Mouse (Mus musculus) lung, adult 2 months (tissue): ENCODE data around the gene P3h2. TPM values are rescaled to one million over a fixed set of nuclear protein-coding genes. Genes with fewer than 3 reads are reported as not detected.

Experiments used
- DNase-seq: peaks from one replicate; pipeline ENCODE4 v3.0.0; 2022
- H3K4me1 ChIP-seq: fragments of 200-500 bp; 2 replicates; pipeline ENCODE4 v1.6.1; 2011; ENCODE audit warnings: low read length; ENCODE audit not compliant: control insufficient read depth, insufficient read depth
- H3K4me3 ChIP-seq: fragments of 200-500 bp; replicated peaks from 2 replicates; pipeline ENCODE3; 2011; ENCODE audit warnings: low read depth, mild to moderate bottlenecking, control low read depth, low read length; ENCODE audit errors: extremely low read depth
- CTCF ChIP-seq: fragments of 200-500 bp; IDR thresholded peaks from 2 replicates; pipeline ENCODE4 v1.5.1; 2011; ENCODE audit warnings: mild to moderate bottlenecking, low read length, control low read depth; ENCODE audit not compliant: insufficient read depth
- POLR2A ChIP-seq: fragments of 200-500 bp; IDR thresholded peaks from 2 replicates; pipeline ENCODE4 v1.6.1; 2011; ENCODE audit warnings: low read depth, mild to moderate bottlenecking, control low read depth, low read length, borderline replicate concordance; ENCODE audit errors: extremely low read depth
- WGBS: fragments of 180-500 bp; shearing (Covaris S2); methylation state at CpG from one replicate; pipeline ENCODE4 v1.1.7; 2018; 5-methylcytosine and 5-hydroxymethylcytosine counted together
- polyA plus RNA-seq: library from polyadenylated mRNA; depleted of rRNA; stranded (reverse); fragments of >200 nt; gene quantifications from 2 replicates; pipeline ENCODE4 v1.2.3, GENCODE M21; 2012

The P3h2 gene
- polyA plus RNA-seq, 1 experiment, result 6.0 TPM

- no peak for TF ChIP-seq CTCF
- DNase-seq, result no peak
These were observed 5.4 kb downstream of the P3h2 start for GRCm38 (mm10) chr16:26100167-26100566.

GRCm38 (mm10) chr16:26095696-26096284 is 9.8 kb downstream of the P3h2 start:
- Histone ChIP-seq H3K4me3 (peak overlapping the region; percentile 23), H3K4me1 (no peaks in the 10 kb centered on the region)
- TF ChIP-seq CTCF (no peak), POLR2A (no peak)
- DNase-seq, result no peak
- WGBS, result 54% methylated on average over 7 of the region's 7 CpGs

More at GRCm38 (mm10) chr16:26100167-26100566, 5.4 kb downstream of the P3h2 start:
- Histone ChIP-seq H3K4me3 (no peak overlapping the region), H3K4me1 (no peaks in the 10 kb centered on the region)
- 64% methylated on average over 4 of the region's 4 CpGs for WGBS

GRCm38 (mm10) chr16:26093888-26094287 is 11.7 kb downstream of the P3h2 start:
- Histone ChIP-seq H3K4me3 (no peak overlapping the region), H3K4me1 (no peaks in the 10 kb centered on the region)
- 51% methylated on average over 4 of the region's 4 CpGs for WGBS
- no peak for DNase-seq
- no peak for TF ChIP-seq CTCF
- no peak for TF ChIP-seq POLR2A

GRCm38 (mm10) chr16:26088976-26089375 is 16.6 kb downstream of the P3h2 start:
- H3K4me1 ChIP-seq, result no peaks in the 10 kb centered on the region
- 86% methylated on average over 5 of the region's 5 CpGs for WGBS
- TF ChIP-seq CTCF (no peak), POLR2A (no peak)
- H3K4me3 ChIP-seq, result no peak overlapping the region
- no peak for DNase-seq

GRCm38 (mm10) chr16:26088240-26088639 is 17.3 kb downstream of the P3h2 start:
- DNase-seq, result no peak
- 59% methylated on average over 1 of the region's 1 CpGs for WGBS
- no peaks in the 10 kb centered on the region for H3K4me1 ChIP-seq
- H3K4me3 ChIP-seq, result no peak overlapping the region
- TF ChIP-seq CTCF (no peak), POLR2A (no peak)

- DNase-seq, result no peak
- TF ChIP-seq POLR2A (no peak), CTCF (no peak)
- WGBS, result 88% methylated on average over 1 of the region's 1 CpGs
- H3K4me3 ChIP-seq, result no peak overlapping the region
- H3K4me1 ChIP-seq, result no peaks in the 10 kb centered on the region
These were observed 18.6 kb downstream of the P3h2 start for GRCm38 (mm10) chr16:26086955-26087354.

- WGBS, result 44% methylated on average over 2 of the region's 2 CpGs
- Histone ChIP-seq H3K4me1 (no peaks in the 10 kb centered on the region), H3K4me3 (no peak overlapping the region)
- TF ChIP-seq POLR2A (no peak), CTCF (no peak)
- DNase-seq, result no peak
These were observed 20.4 kb downstream of the P3h2 start for GRCm38 (mm10) chr16:26085160-26085559.

- DNase-seq, result no peak
- no peak for TF ChIP-seq POLR2A
- TF ChIP-seq CTCF, result no peak
- H3K4me3 ChIP-seq, result no peak overlapping the region
- H3K4me1 ChIP-seq, result no peaks in the 10 kb centered on the region
- WGBS, result 47% methylated on average over 1 of the region's 1 CpGs
These were observed 22.8 kb downstream of the P3h2 start for GRCm38 (mm10) chr16:26082831-26083230.

GRCm38 (mm10) chr16:26082391-26082790 is 23.2 kb downstream of the P3h2 start:
- DNase-seq, result no peak
- Histone ChIP-seq H3K4me3 (no peak overlapping the region), H3K4me1 (no peaks in the 10 kb centered on the region)
- no peak for TF ChIP-seq CTCF
- TF ChIP-seq POLR2A, result no peak

- H3K4me3 ChIP-seq, result no peak overlapping the region
- TF ChIP-seq POLR2A (no peak), CTCF (no peak)
- DNase-seq, result no peak
- no peaks in the 10 kb centered on the region for H3K4me1 ChIP-seq
- WGBS, result 25% methylated on average over 7 of the region's 7 CpGs
These were observed 26.6 kb downstream of the P3h2 start for GRCm38 (mm10) chr16:26078923-26079351.

GRCm38 (mm10) chr16:26078100-26078422 is 27.5 kb downstream of the P3h2 start:
- DNase-seq, result no peak
- H3K4me1 ChIP-seq, result no peaks in the 10 kb centered on the region
- TF ChIP-seq POLR2A (no peak), CTCF (no peak)
- WGBS, result 61% methylated on average over 2 of the region's 2 CpGs
- H3K4me3 ChIP-seq, result no peak overlapping the region
